Mouse (Mus musculus) ES-Bruce4 (cell line): Measurements from ENCODE around the gene Atad5. TPM values are rescaled to one million over a fixed set of nuclear protein-coding genes. Genes with fewer than 3 reads are reported as not detected.
"Not testable (repeated sequence)": the region's sequence is repeated elsewhere in the genome, so short reads cannot be mapped to it uniquely, and the experiment has no call there.

Experiments
- H3K27ac ChIP-seq: 2 replicates; pipeline ENCODE4 v1.5.1; 2012; ENCODE audit warnings: low read length, inconsistent platforms; ENCODE audit not compliant: insufficient read depth
- H3K27me3 ChIP-seq: 2 replicates; pipeline ENCODE4 v1.6.1; 2012; ENCODE audit warnings: mild to moderate bottlenecking, low read length, inconsistent platforms; ENCODE audit not compliant: control insufficient read depth, poor library complexity, insufficient read depth, severe bottlenecking
- H3K36me3 ChIP-seq: 2 replicates; pipeline ENCODE4 v1.6.1; 2012; ENCODE audit warnings: inconsistent platforms, mild to moderate bottlenecking, low read length, moderate library complexity; ENCODE audit not compliant: control insufficient read depth, poor library complexity, insufficient read depth, severe bottlenecking
- H3K4me1 ChIP-seq: one replicate; pipeline ENCODE4 v1.8.1; 2011; ENCODE audit warnings: low read length; ENCODE audit not compliant: control insufficient read depth, insufficient read depth
- H3K4me3 ChIP-seq: 2 replicates; pipeline ENCODE4 v1.5.1; 2011; ENCODE audit warnings: low read depth, mild to moderate bottlenecking, low read length
- H3K9ac ChIP-seq: 2 replicates; pipeline ENCODE4 v1.6.1; 2012; ENCODE audit warnings: low read depth, mild to moderate bottlenecking, inconsistent platforms; ENCODE audit not compliant: poor library complexity, severe bottlenecking
- H3K9me3 ChIP-seq: replicated peaks from 2 replicates; pipeline ENCODE4 v1.6.1; 2012; ENCODE audit warnings: mild to moderate bottlenecking, low read length, inconsistent platforms; ENCODE audit not compliant: control insufficient read depth, poor library complexity, insufficient read depth, severe bottlenecking
- CTCF ChIP-seq: IDR thresholded peaks from one replicate; pipeline ENCODE4 v1.8.1; 2011; ENCODE audit warnings: low read depth, low read length
- EP300 ChIP-seq: IDR thresholded peaks from 2 replicates; pipeline ENCODE4 v1.6.1; 2011; ENCODE audit warnings: low read depth, low read length; ENCODE audit not compliant: insufficient read depth
- POLR2A ChIP-seq: IDR thresholded peaks from one replicate; pipeline ENCODE4 v1.8.1; 2011; ENCODE audit warnings: low read length; ENCODE audit not compliant: insufficient read depth
- polyA plus RNA-seq: library from polyadenylated mRNA; stranded (reverse); fragments of >200 nt; gene quantifications from 2 replicates; pipeline ENCODE4 v1.2.4, GENCODE M21; 2011; ENCODE audit warnings: low read depth; ENCODE audit not compliant: missing spikeins, insufficient read depth, insufficient read length

Gene Atad5
- polyA plus RNA-seq, 1 experiment, result 26.6 TPM

DNA sequence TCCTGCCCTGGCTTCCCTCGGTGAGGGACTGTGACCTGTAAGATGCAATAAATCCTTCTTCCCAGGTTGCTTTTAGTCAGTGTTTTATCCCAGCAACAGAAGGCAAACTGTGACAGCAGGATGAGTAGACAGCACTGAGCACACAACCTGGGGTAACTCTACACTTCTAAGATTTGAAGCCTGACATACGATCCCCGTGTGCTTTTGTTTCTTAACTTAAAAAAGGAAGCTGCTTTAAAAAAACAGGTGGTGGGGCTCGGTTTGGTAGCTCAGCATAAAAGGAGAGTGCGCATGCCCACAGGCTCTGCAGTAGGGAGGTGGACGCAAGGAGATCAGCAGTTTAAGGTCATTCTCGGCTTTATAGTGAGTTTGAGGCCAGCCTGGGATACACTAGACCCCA is 36.7 kb upstream of the Atad5 start:
- H3K4me1 ChIP-seq, result peaks cover 1% of the 10 kb centered on the region
- H3K9ac ChIP-seq, result no peak overlapping the region
- no peak for TF ChIP-seq CTCF
- no peaks in the 10 kb centered on the region for H3K9me3 ChIP-seq
- no peaks in the 10 kb centered on the region for H3K27me3 ChIP-seq
- 0 out of 2 replicates have a peak overlapping the region, but pooled peaks have one; percentile 24 for H3K27ac ChIP-seq
- H3K4me3 ChIP-seq, result no peak overlapping the region
- peaks cover 53% of the 10 kb centered on the region for H3K36me3 ChIP-seq

GRCm38 (mm10) chr11:80053171-80053570 is 36.0 kb upstream of the Atad5 start:
- Histone ChIP-seq H3K27me3 (no peaks in the 10 kb centered on the region), H3K4me3 (no peak overlapping the region), H3K9ac (no peak overlapping the region), H3K27ac (0 out of 2 replicates have a peak overlapping the region, but pooled peaks have one; percentile 24), H3K36me3 (peaks cover 53% of the 10 kb centered on the region), H3K9me3 (no peaks in the 10 kb centered on the region), H3K4me1 (peaks cover 1% of the 10 kb centered on the region)
- no peak for TF ChIP-seq EP300
- no peak for TF ChIP-seq CTCF
- TF ChIP-seq POLR2A, result no peak

DNA sequence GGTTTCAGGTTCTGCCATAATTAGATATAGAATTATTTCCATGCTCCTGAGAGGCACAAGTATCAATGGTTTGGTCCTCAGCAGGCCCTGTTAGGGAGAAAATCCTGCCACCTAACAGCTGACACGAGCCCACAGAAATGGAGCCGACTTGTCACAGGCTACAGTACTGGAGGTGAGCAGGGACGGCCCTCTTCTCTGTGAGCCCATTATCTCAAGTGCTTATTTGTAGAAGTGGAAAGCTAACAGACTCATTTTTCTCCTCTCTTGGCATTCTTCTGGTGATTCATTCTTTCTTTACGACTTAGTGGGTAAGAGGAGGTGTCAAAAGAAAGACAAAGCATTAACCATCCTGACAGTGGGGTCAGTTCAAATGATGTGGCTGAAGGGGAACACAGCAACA is 34.5 kb upstream of the Atad5 start:
- no peaks in the 10 kb centered on the region for H3K9me3 ChIP-seq
- H3K4me1 ChIP-seq, result peaks cover 1% of the 10 kb centered on the region
- peaks cover 60% of the 10 kb centered on the region for H3K36me3 ChIP-seq
- no peak overlapping the region for H3K9ac ChIP-seq
- H3K27me3 ChIP-seq, result no peaks in the 10 kb centered on the region
- no peak overlapping the region for H3K27ac ChIP-seq
- H3K4me3 ChIP-seq, result no peak overlapping the region
- TF ChIP-seq POLR2A, result no peak
- no peak for TF ChIP-seq CTCF
- TF ChIP-seq EP300, result no peak

GRCm38 (mm10) chr11:80056141-80056540 is 33.1 kb upstream of the Atad5 start:
- Histone ChIP-seq H3K9me3 (no peaks in the 10 kb centered on the region), H3K9ac (no peak overlapping the region), H3K36me3 (peaks cover 67% of the 10 kb centered on the region), H3K27ac (peak overlapping the region; percentile 14), H3K27me3 (no peaks in the 10 kb centered on the region), H3K4me3 (no peak overlapping the region), H3K4me1 (peaks cover 1% of the 10 kb centered on the region)
- no peak for TF ChIP-seq POLR2A
- TF ChIP-seq CTCF, result no peak
- no peak for TF ChIP-seq EP300

GRCm38 (mm10) chr11:80062159-80062558 is 27.0 kb upstream of the Atad5 start:
- no peaks in the 10 kb centered on the region for H3K9me3 ChIP-seq
- no peak overlapping the region for H3K4me3 ChIP-seq
- H3K9ac ChIP-seq, result no peak overlapping the region
- H3K4me1 ChIP-seq, result no peaks in the 10 kb centered on the region
- no peak overlapping the region for H3K27ac ChIP-seq
- peaks cover 58% of the 10 kb centered on the region for H3K36me3 ChIP-seq
- no peaks in the 10 kb centered on the region for H3K27me3 ChIP-seq
- TF ChIP-seq POLR2A, result no peak
- TF ChIP-seq EP300, result no peak
- no peak for TF ChIP-seq CTCF

DNA sequence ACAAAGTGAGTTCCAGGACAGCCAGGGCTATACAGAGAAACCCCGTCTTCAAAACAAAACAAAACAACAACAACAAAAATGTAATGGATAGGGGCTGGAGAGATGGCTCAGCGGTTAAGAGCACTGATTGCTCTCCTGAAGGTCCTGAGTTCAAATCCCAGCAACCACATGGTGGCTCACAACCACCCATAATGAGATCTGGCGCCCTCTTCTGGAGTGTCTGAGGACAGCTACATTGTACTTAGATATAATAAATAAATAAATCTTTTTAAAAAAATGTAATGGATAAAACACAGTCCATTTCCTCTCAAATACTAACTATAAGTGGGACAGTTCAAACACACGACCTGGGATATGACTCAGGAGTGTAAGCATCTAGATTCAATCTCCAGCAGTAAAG is 22.8 kb upstream of the Atad5 start:
- H3K27me3 ChIP-seq, H3K27ac ChIP-seq, H3K4me3 ChIP-seq, H3K9ac ChIP-seq, H3K9me3 ChIP-seq, H3K4me1 ChIP-seq: not testable (repeated sequence)
- H3K36me3 ChIP-seq, result peaks cover 22% of the 10 kb centered on the region

- Histone ChIP-seq H3K36me3 (peaks cover 13% of the 10 kb centered on the region), H3K9ac (no peak overlapping the region), H3K4me3 (no peak overlapping the region), H3K27ac (no peak overlapping the region), H3K4me1 (no peaks in the 10 kb centered on the region), H3K9me3 (no peaks in the 10 kb centered on the region), H3K27me3 (no peaks in the 10 kb centered on the region)
- TF ChIP-seq POLR2A (no peak), EP300 (no peak), CTCF (no peak)
Measured at GRCm38 (mm10) chr11:80067558-80067957, 21.6 kb upstream of the Atad5 start.
